Mouse (Mus musculus) hindbrain, embryonic 11.5 days (tissue): Measurements from ENCODE around the gene Tfap2b. TPM values are rescaled to one million over a fixed set of nuclear protein-coding genes. Genes with fewer than 3 reads are reported as not detected.
A peak's percentile ranks its signal among the peaks of the same experiment; 100 is the strongest.

ENCODE experiments used
- ATAC-seq: fragments of 200-750 bp; cut with Nextera tagmentation; 2 replicates; pipeline ENCODE4 v1.8.0; 2017; ENCODE audit warnings: mild to moderate bottlenecking, moderate TSS enrichment, moderate library complexity; ENCODE audit not compliant: low FRiP score
- DNase-seq: peaks from one replicate; pipeline ENCODE4 v3.0.0-alpha.2; 2015; ENCODE audit warnings: low spot score
- H3K27ac ChIP-seq: fragments of 300-500 bp; sonication (generic); 2 replicates; pipeline ENCODE4 v1.5.1; 2014; ENCODE audit warnings: mild to moderate bottlenecking, low read depth, low read length
- H3K27me3 ChIP-seq: fragments of 300-500 bp; sonication (generic); 2 replicates; pipeline ENCODE4 v1.6.1; 2014; ENCODE audit warnings: mild to moderate bottlenecking, low read length, moderate library complexity, mixed read lengths; ENCODE audit not compliant: control insufficient read depth, insufficient read depth
- H3K36me3 ChIP-seq: fragments of 300-500 bp; sonication (generic); 2 replicates; pipeline ENCODE4 v1.6.1; 2014; ENCODE audit warnings: mild to moderate bottlenecking, low read length, moderate library complexity, mixed read lengths; ENCODE audit not compliant: control insufficient read depth, insufficient read depth
- H3K4me1 ChIP-seq: fragments of 300-500 bp; sonication (generic); replicated peaks from 2 replicates; pipeline ENCODE4 v1.6.1; 2014; ENCODE audit warnings: low read length, mixed read lengths; ENCODE audit not compliant: control insufficient read depth, insufficient read depth
- H3K4me2 ChIP-seq: fragments of 300-500 bp; sonication (generic); replicated peaks from 2 replicates; pipeline ENCODE4 v1.6.1; 2014; ENCODE audit warnings: mild to moderate bottlenecking, low read depth, low read length
- H3K4me3 ChIP-seq: fragments of 300-500 bp; sonication (generic); 2 replicates; pipeline ENCODE4 v1.5.1; 2014; ENCODE audit warnings: low read depth, low read length
- H3K9ac ChIP-seq: fragments of 300-500 bp; sonication (generic); 2 replicates; pipeline ENCODE4 v1.6.1; 2014; ENCODE audit warnings: low read depth, low read length
- H3K9me3 ChIP-seq: fragments of 300-500 bp; sonication (generic); 2 replicates; pipeline ENCODE4 v1.6.1; 2016; ENCODE audit warnings: low read length; ENCODE audit not compliant: control insufficient read depth
- WGBS: fragments of 180-500 bp; shearing (Covaris S2); extraction: QIAGEN DNeasy Blood & Tissue Kit; methylation state at CpG from one replicate; pipeline ENCODE4 v1.1.7; 2014; 5-methylcytosine and 5-hydroxymethylcytosine counted together
- polyA plus RNA-seq: library from polyadenylated mRNA; unstranded; fragments of >200 nt; fragmentation: Nextera tagmentation; extraction: Ambion mirVana; gene quantifications from 2 replicates; pipeline ENCODE4 v1.2.1, GENCODE M21; 2014

Tfap2b gene
- polyA plus RNA-seq, 1 experiment from 2014 or later, result 72.5 TPM

GRCm38 (mm10) chr1:19221601-19222000 lies 12.9 kb downstream of the Tfap2b start:
- no peak for ATAC-seq
- no peak overlapping the region for H3K9ac ChIP-seq
- H3K4me3 ChIP-seq, result no peak overlapping the region
- no peak overlapping the region for H3K4me2 ChIP-seq
- peaks cover 82% of the 10 kb centered on the region for H3K27me3 ChIP-seq
- DNase-seq, result peak; percentile 17
- H3K4me1 ChIP-seq, result no peaks in the 10 kb centered on the region
- H3K36me3 ChIP-seq, result no peaks in the 10 kb centered on the region
- under 1% methylated on average over 7 of the region's 7 CpGs for WGBS
- no peaks in the 10 kb centered on the region for H3K9me3 ChIP-seq
- H3K27ac ChIP-seq, result no peak overlapping the region

DNA sequence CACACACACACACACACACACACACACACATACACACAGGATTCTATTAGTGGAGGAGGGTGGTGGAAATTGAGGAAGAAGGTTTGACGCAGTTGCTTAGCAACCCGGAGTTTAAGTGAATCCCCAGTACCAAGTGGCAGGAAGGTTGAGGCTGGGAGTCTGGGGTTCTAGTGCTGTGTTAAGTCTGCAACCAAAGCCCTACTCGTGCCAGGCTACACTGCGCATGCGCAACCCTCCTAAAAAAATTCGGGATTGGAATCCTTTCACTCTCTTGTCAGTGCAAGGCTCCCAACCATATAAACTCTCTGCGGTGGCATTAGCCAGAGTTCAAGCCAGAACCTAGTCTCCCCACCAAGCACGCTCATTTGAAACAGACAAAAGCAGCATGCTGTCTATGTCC lies 18.0 kb downstream of the Tfap2b start:
- H3K9ac ChIP-seq, result no peak overlapping the region
- no peaks in the 10 kb centered on the region for H3K36me3 ChIP-seq
- no peak overlapping the region for H3K4me3 ChIP-seq
- H3K27me3 ChIP-seq, result peaks cover 86% of the 10 kb centered on the region
- H3K4me2 ChIP-seq, result no peak overlapping the region
- no peaks in the 10 kb centered on the region for H3K4me1 ChIP-seq
- WGBS, result 4% methylated on average over 8 of the region's 8 CpGs
- ATAC-seq, result peak; percentile 28; the same call in 1 of the 2 replicates
- no peak overlapping the region for H3K27ac ChIP-seq
- DNase-seq, result peak; percentile 58
- no peaks in the 10 kb centered on the region for H3K9me3 ChIP-seq

- Histone ChIP-seq H3K36me3 (no peaks in the 10 kb centered on the region), H3K4me3 (no peak overlapping the region), H3K27me3 (peaks cover 79% of the 10 kb centered on the region), H3K9me3 (no peaks in the 10 kb centered on the region), H3K4me1 (0 out of 2 replicates have a peak, but pooled peaks cover 2% of the 10 kb centered on the region), H3K4me2 (no peak overlapping the region), H3K9ac (no peak overlapping the region), H3K27ac (no peak overlapping the region)
- peak; percentile 43 for DNase-seq
- 2% methylated on average over 16 of the region's 16 CpGs for WGBS
- no peak for ATAC-seq
Measured at GRCm38 (mm10) chr1:19230926-19231573, 22.3 kb downstream of the Tfap2b start.

- whole genome bisulfite sequencing, result 3% methylated on average over 16 of the region's 16 CpGs
- ATAC-seq (no peak), DNase-seq (peak; percentile 38)
- peaks cover 79% of the 10 kb centered on the region for H3K27me3 ChIP-seq
- no peak overlapping the region for H3K9ac ChIP-seq
- no peak overlapping the region for H3K27ac ChIP-seq
- no peak overlapping the region for H3K4me2 ChIP-seq
- H3K4me1 ChIP-seq, result peaks cover 2% of the 10 kb centered on the region; the same call in 1 of the 2 replicates
- H3K4me3 ChIP-seq, result no peak overlapping the region
- no peaks in the 10 kb centered on the region for H3K9me3 ChIP-seq
- no peaks in the 10 kb centered on the region for H3K36me3 ChIP-seq
Measured at GRCm38 (mm10) chr1:19231574-19232080, 22.9 kb downstream of the Tfap2b start.

GRCm38 (mm10) chr1:19232743-19233142 lies 24.0 kb downstream of the Tfap2b start:
- no peak overlapping the region for H3K4me3 ChIP-seq
- H3K27ac ChIP-seq, result no peak overlapping the region
- no peaks in the 10 kb centered on the region for H3K36me3 ChIP-seq
- peaks cover 2% of the 10 kb centered on the region; the same call in 1 of the 2 replicates for H3K4me1 ChIP-seq
- no peak overlapping the region for H3K9ac ChIP-seq
- H3K4me2 ChIP-seq, result no peak overlapping the region
- H3K27me3 ChIP-seq, result peaks cover 79% of the 10 kb centered on the region
- ATAC-seq, result no peak
- no peaks in the 10 kb centered on the region for H3K9me3 ChIP-seq
- DNase-seq, result peak; percentile 41
- WGBS, result 0% methylated on average over 1 of the region's 1 CpGs

DNA sequence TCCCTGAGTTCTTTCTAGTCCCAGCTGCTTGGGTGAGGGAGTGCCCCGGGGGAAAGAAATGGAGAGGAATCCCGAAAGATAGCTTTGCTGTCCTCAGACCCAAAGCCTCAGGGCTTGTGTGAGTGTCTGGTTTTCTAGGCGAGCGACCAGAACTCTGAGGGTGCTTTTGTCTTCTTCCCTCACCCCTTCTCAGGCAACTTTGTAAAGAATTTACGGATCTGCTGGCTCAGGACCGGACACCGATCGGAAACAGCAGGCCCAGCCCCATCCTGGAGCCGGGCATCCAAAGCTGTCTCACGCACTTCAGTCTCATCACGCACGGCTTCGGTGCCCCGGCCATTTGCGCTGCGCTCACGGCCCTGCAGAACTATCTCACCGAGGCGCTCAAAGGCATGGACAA lies 25.1 kb downstream of the Tfap2b start:
- H3K4me1 ChIP-seq, result peaks cover 2% of the 10 kb centered on the region; the same call in 1 of the 2 replicates
- peaks cover 74% of the 10 kb centered on the region for H3K27me3 ChIP-seq
- peak; percentile 38 for ATAC-seq
- H3K9ac ChIP-seq, result no peak overlapping the region
- no peak overlapping the region for H3K27ac ChIP-seq
- H3K36me3 ChIP-seq, result no peaks in the 10 kb centered on the region
- WGBS, result under 1% methylated on average over 19 of the region's 19 CpGs
- no peak overlapping the region for H3K4me2 ChIP-seq
- DNase-seq, result peak; percentile 57
- H3K4me3 ChIP-seq, result no peak overlapping the region
- no peaks in the 10 kb centered on the region for H3K9me3 ChIP-seq

DNA sequence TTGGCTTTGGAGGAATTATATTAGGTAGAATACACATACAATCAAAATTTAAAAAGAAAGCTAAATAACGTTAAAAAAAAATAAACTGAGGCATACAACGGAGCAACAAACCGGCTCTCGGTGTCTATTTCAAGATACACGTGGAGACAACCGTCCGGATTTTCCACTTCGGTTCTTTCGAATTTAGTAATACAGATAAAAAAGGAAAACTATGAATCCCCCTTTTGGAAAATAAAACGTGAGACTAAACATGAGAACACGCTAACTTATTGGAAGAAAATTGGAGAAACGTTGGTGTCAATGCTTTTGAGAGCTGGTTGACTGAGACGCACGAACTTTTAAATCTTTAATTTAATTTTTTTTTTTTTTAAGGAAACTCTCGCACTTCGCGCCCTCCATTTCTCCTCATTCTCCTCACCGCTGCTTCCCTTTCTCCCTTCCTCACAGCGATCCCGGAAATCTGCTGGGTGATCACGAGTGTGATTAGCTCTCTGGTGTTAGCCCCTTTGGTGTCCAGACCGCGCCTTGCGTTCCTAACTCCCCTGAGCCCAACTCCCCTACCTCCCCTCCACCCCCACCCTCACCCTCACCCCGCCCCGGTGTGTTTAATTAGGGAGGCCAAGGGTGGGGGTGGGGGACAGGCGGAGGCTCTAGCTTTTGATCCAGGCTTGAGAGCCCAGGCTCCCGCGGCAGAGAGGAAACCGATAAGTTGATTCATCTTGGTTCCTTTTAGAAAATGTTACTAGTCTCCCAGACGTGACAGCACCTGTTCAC lies 25.9 kb downstream of the Tfap2b start:
- Histone ChIP-seq H3K4me1 (peaks cover 2% of the 10 kb centered on the region; the same call in 1 of the 2 replicates), H3K27me3 (peaks cover 73% of the 10 kb centered on the region), H3K4me3 (no peak overlapping the region), H3K9me3 (no peaks in the 10 kb centered on the region), H3K9ac (no peak overlapping the region), H3K4me2 (no peak overlapping the region), H3K36me3 (no peaks in the 10 kb centered on the region), H3K27ac (no peak overlapping the region)
- ATAC-seq (0 out of 2 replicates have a peak, but pooled peaks have one; percentile 29), DNase-seq (peak; percentile 49)
- 1% methylated on average over 31 of the region's 31 CpGs for WGBS

DNA sequence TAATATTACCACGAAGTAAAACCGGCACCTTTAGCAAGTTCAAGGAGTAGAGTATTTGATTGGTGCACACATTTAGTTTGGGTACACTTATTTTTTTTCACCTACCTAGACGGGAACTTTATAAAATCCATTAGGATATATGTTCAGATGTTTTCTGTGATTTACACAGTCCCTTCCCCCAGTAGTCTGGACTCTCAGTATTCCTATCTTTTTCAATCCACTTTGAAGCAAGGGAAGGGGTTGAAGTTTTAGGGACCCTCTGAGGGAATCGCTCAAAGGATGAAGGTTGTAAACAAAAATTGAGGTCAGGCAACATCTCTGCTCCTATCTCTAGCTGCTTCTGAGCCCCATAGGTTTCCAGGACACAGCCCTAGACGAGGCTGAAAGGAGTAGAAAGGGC lies 27.3 kb downstream of the Tfap2b start:
- Histone ChIP-seq H3K9ac (no peak overlapping the region), H3K27ac (no peak overlapping the region), H3K4me3 (no peak overlapping the region), H3K4me1 (peaks cover 2% of the 10 kb centered on the region), H3K27me3 (peaks cover 76% of the 10 kb centered on the region), H3K36me3 (no peaks in the 10 kb centered on the region), H3K9me3 (no peaks in the 10 kb centered on the region), H3K4me2 (no peak overlapping the region)
- ATAC-seq, result no peak
- 4% methylated on average over 5 of the region's 5 CpGs for WGBS
- DNase-seq, result peak; percentile 25
